Mouse (Mus musculus): ENCODE results near the gene A3galt2. TPM values are rescaled to one million over a fixed set of nuclear protein-coding genes. Genes with fewer than 3 reads are reported as not detected.

Gene A3galt2
- polyA plus RNA-seq (2012), result not detected in 2 replicates

- H3K4me1 ChIP-seq (ENCODE audit: control insufficient read depth), result peaks cover 15% of the 10 kb centered on the region
- no peak within 1 kb of the TSS for H3K4me3 ChIP-seq (replicated peaks)
- peaks cover 45% of the 10 kb centered on the region for H3K36me3 ChIP-seq (ENCODE audit: control insufficient read depth)
- no peaks in the 10 kb centered on the region for H3K27me3 ChIP-seq (ENCODE audit: control insufficient read depth)
- no peak for TF ChIP-seq TAL1 (IDR thresholded peaks at IDR 0.05; ENCODE audit: low read length)
- TF ChIP-seq GATA1 (IDR thresholded peaks at IDR 0.05; ENCODE audit: low read length), result no peak
- no peaks in the 10 kb centered on the region for H3K9me3 ChIP-seq (ENCODE audit: control insufficient read depth, low read length)
These were observed at the start of gene A3galt2 for GRCm38 (mm10) chr4:128755064-128755463. A3galt2 (plus strand) TSS chr4:128755364.

- no peak overlapping the region for H3K4me3 ChIP-seq (replicated peaks)
These were observed 48.5 kb upstream of the A3galt2 start for GRCm38 (mm10) chr4:128706626-128707025.

GRCm38 (mm10) chr4:128707384-128707783 is 47.8 kb upstream of the A3galt2 start:
- Histone ChIP-seq H3K4me3 (replicated peaks) (no peak overlapping the region), H3K9me3 (ENCODE audit: control insufficient read depth, low read length) (no peaks in the 10 kb centered on the region), H3K27me3 (ENCODE audit: control insufficient read depth) (no peaks in the 10 kb centered on the region; the same call in 1 of the 2 replicates), H3K36me3 (ENCODE audit: control insufficient read depth) (no peaks in the 10 kb centered on the region), H3K4me1 (ENCODE audit: control insufficient read depth) (peaks cover 36% of the 10 kb centered on the region)
- TF ChIP-seq TAL1 (IDR thresholded peaks at IDR 0.05; ENCODE audit: low read length), result no peak
- TF ChIP-seq GATA1 (IDR thresholded peaks at IDR 0.05; ENCODE audit: low read length), result no peak

More at GRCm38 (mm10) chr4:128706626-128707025, 48.5 kb upstream of the A3galt2 start:
- H3K27me3 ChIP-seq (ENCODE audit: control insufficient read depth), result no peaks in the 10 kb centered on the region; the same call in 1 of the 2 replicates
- TF ChIP-seq TAL1 (IDR thresholded peaks at IDR 0.05; ENCODE audit: low read length) (no peak), GATA1 (IDR thresholded peaks at IDR 0.05; ENCODE audit: low read length) (no peak)
- H3K9me3 ChIP-seq (ENCODE audit: control insufficient read depth, low read length), result no peaks in the 10 kb centered on the region
- peaks cover 28% of the 10 kb centered on the region for H3K4me1 ChIP-seq (ENCODE audit: control insufficient read depth)
- no peaks in the 10 kb centered on the region for H3K36me3 ChIP-seq (ENCODE audit: control insufficient read depth)

DNA sequence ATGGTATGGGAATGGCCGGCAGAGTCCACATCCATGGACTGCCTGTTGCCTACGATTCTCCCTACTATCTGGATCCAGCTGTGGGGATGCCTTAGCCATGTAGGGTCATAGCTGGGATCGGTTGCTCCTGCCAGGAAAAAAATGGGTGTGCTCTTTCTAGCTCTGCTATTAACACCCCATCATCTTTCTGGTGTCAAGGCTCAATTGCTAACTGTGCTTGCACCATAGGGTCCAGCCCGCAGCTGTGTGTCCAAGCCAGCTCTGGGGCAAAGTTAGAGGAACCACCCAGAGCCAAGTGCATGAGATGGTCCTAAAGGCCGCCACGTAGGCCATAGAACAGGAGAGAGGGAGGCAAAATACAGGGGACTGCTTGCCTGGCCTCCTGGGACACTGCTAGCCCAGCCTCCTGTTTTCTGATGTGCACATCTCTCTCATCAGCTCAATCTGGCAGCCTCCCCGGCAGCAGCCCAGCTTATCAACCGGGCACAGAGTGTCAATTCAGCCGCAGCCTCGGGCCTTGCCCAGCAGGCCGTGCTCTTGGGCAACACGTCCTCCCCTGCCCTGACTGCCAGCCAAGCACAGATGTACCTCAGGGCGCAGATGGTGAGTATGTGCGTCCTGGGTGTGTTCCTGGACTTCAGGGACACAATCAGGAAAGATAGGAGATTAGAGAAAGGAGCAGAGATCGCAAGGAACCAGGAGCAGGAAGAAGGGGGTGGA is 45.9 kb upstream of the A3galt2 start:
- TF ChIP-seq GATA1 (IDR thresholded peaks at IDR 0.05; ENCODE audit: low read length), result no peak
- 0 out of 3 replicates have a peak, but pooled peaks have one; percentile 27 for TF ChIP-seq TAL1 (IDR thresholded peaks at IDR 0.05; ENCODE audit: low read length)
- Histone ChIP-seq H3K27me3 (ENCODE audit: control insufficient read depth) (no peaks in the 10 kb centered on the region; the same call in 1 of the 2 replicates), H3K9me3 (ENCODE audit: control insufficient read depth, low read length) (no peaks in the 10 kb centered on the region), H3K4me3 (replicated peaks) (no peak overlapping the region), H3K36me3 (ENCODE audit: control insufficient read depth) (no peaks in the 10 kb centered on the region), H3K4me1 (ENCODE audit: control insufficient read depth) (peaks cover 36% of the 10 kb centered on the region)

- Histone ChIP-seq H3K4me3 (replicated peaks) (no peak overlapping the region), H3K36me3 (ENCODE audit: control insufficient read depth) (no peaks in the 10 kb centered on the region), H3K4me1 (ENCODE audit: control insufficient read depth) (peaks cover 36% of the 10 kb centered on the region), H3K9me3 (ENCODE audit: control insufficient read depth, low read length) (no peaks in the 10 kb centered on the region), H3K27me3 (ENCODE audit: control insufficient read depth) (no peaks in the 10 kb centered on the region; the same call in 1 of the 2 replicates)
- no peak for TF ChIP-seq GATA1 (IDR thresholded peaks at IDR 0.05; ENCODE audit: low read length)
- TF ChIP-seq TAL1 (IDR thresholded peaks at IDR 0.05; ENCODE audit: low read length), result no peak
These were observed 45.4 kb upstream of the A3galt2 start for GRCm38 (mm10) chr4:128709781-128710166.

- TF ChIP-seq GATA1 (IDR thresholded peaks at IDR 0.05; ENCODE audit: low read length), result no peak
- TF ChIP-seq TAL1 (IDR thresholded peaks at IDR 0.05; ENCODE audit: low read length), result no peak
- Histone ChIP-seq H3K36me3 (ENCODE audit: control insufficient read depth) (no peaks in the 10 kb centered on the region), H3K27me3 (ENCODE audit: control insufficient read depth) (no peaks in the 10 kb centered on the region; the same call in 1 of the 2 replicates), H3K4me1 (ENCODE audit: control insufficient read depth) (peaks cover 36% of the 10 kb centered on the region), H3K9me3 (ENCODE audit: control insufficient read depth, low read length) (no peaks in the 10 kb centered on the region), H3K4me3 (replicated peaks) (no peak overlapping the region)
These were observed 44.9 kb upstream of the A3galt2 start for GRCm38 (mm10) chr4:128710286-128710685.

DNA sequence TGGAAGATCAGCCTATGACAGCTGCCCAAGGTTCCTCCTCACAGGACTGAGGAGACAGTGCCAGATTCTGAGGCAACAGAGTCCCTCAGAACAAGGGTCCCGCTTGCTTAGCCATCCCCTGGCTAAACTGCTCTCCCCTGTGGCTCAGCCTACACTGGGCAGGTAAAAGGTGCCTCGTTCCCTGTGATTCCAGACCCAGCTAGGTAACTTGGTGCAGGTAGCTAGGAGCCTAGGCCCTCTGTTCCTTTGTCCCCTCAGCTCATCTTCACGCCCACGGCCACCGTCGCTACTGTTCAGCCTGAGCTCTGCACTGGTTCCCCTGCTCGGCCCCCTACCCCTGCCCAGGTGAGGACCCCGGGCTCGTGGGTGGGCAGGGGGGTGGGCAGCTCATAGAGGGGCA is 44.4 kb upstream of the A3galt2 start:
- Histone ChIP-seq H3K9me3 (ENCODE audit: control insufficient read depth, low read length) (no peaks in the 10 kb centered on the region), H3K4me3 (replicated peaks) (no peak overlapping the region), H3K4me1 (ENCODE audit: control insufficient read depth) (peaks cover 37% of the 10 kb centered on the region), H3K36me3 (ENCODE audit: control insufficient read depth) (no peaks in the 10 kb centered on the region), H3K27me3 (ENCODE audit: control insufficient read depth) (no peaks in the 10 kb centered on the region; the same call in 1 of the 2 replicates)
- TF ChIP-seq GATA1 (IDR thresholded peaks at IDR 0.05; ENCODE audit: low read length) (no peak), TAL1 (IDR thresholded peaks at IDR 0.05; ENCODE audit: low read length) (no peak)

GRCm38 (mm10) chr4:128711455-128712135 is 43.6 kb upstream of the A3galt2 start:
- Histone ChIP-seq H3K9me3 (ENCODE audit: control insufficient read depth, low read length) (no peaks in the 10 kb centered on the region), H3K27me3 (ENCODE audit: control insufficient read depth) (no peaks in the 10 kb centered on the region; the same call in 1 of the 2 replicates), H3K4me1 (ENCODE audit: control insufficient read depth) (peaks cover 39% of the 10 kb centered on the region), H3K36me3 (ENCODE audit: control insufficient read depth) (no peaks in the 10 kb centered on the region), H3K4me3 (replicated peaks) (peak overlapping the region; percentile 52)
- no peak for TF ChIP-seq GATA1 (IDR thresholded peaks at IDR 0.05; ENCODE audit: low read length)

- H3K4me3 ChIP-seq (replicated peaks), result peak overlapping the region; percentile 52
- TF ChIP-seq GATA1 (IDR thresholded peaks at IDR 0.05; ENCODE audit: low read length) (no peak), TAL1 (IDR thresholded peaks at IDR 0.05; ENCODE audit: low read length) (no peak)
- H3K36me3 ChIP-seq (ENCODE audit: control insufficient read depth), result no peaks in the 10 kb centered on the region
- H3K9me3 ChIP-seq (ENCODE audit: control insufficient read depth, low read length), result no peaks in the 10 kb centered on the region
- no peaks in the 10 kb centered on the region; the same call in 1 of the 2 replicates for H3K27me3 ChIP-seq (ENCODE audit: control insufficient read depth)
- peaks cover 39% of the 10 kb centered on the region for H3K4me1 ChIP-seq (ENCODE audit: control insufficient read depth)
These were observed 43.0 kb upstream of the A3galt2 start for GRCm38 (mm10) chr4:128712136-128712655.
